Mouse (Mus musculus) liver, embryonic 12.5 days (tissue): ENCODE measurements around the gene Gm10334. TPM values are rescaled to one million over a fixed set of nuclear protein-coding genes. Genes with fewer than 3 reads are reported as not detected.
"Not testable (repeated sequence)": the region's sequence is repeated elsewhere in the genome, so short reads cannot be mapped to it uniquely, and the experiment has no call there.

Experiments used
- ATAC-seq: fragments of 200-750 bp; cut with Nextera tagmentation; 2 replicates; pipeline ENCODE4 v1.8.0; 2017; ENCODE audit warnings: moderate number of reproducible peaks, mild to moderate bottlenecking, moderate library complexity
- H3K27ac ChIP-seq: fragments of 300-500 bp; sonication (generic); 2 replicates; pipeline ENCODE4 v1.5.1; 2016; ENCODE audit warnings: mild to moderate bottlenecking
- H3K27me3 ChIP-seq: fragments of 300-500 bp; sonication (generic); replicated peaks from 2 replicates; pipeline ENCODE4 v1.6.1; 2016; ENCODE audit warnings: mild to moderate bottlenecking, moderate library complexity
- H3K36me3 ChIP-seq: fragments of 300-500 bp; sonication (generic); 2 replicates; pipeline ENCODE4 v1.6.1; 2016; ENCODE audit warnings: mild to moderate bottlenecking, moderate library complexity
- H3K4me1 ChIP-seq: fragments of 300-500 bp; sonication (generic); 2 replicates; pipeline ENCODE4 v1.6.1; 2016
- H3K4me2 ChIP-seq: fragments of 300-500 bp; sonication (generic); 2 replicates; pipeline ENCODE4 v1.6.1; 2016; ENCODE audit warnings: mild to moderate bottlenecking, moderate library complexity
- H3K4me3 ChIP-seq: fragments of 300-500 bp; sonication (generic); 2 replicates; pipeline ENCODE4 v1.5.1; 2016; ENCODE audit warnings: mild to moderate bottlenecking, moderate library complexity
- H3K9ac ChIP-seq: fragments of 300-500 bp; sonication (generic); 2 replicates; pipeline ENCODE4 v1.6.1; 2016; ENCODE audit warnings: mild to moderate bottlenecking, moderate library complexity
- H3K9me3 ChIP-seq: fragments of 300-500 bp; sonication (generic); replicated peaks from 2 replicates; pipeline ENCODE4 v1.6.1; 2016; ENCODE audit warnings: mild to moderate bottlenecking, moderate library complexity
- WGBS: fragments of 180-500 bp; shearing (Covaris S2); methylation state at CpG from one replicate; pipeline ENCODE4 v1.1.7; 2016; ENCODE audit not compliant: insufficient replicate concordance; 5-methylcytosine and 5-hydroxymethylcytosine counted together
- polyA plus RNA-seq: library from polyadenylated mRNA; unstranded; fragments of >200 nt; fragmentation: Nextera tagmentation; extraction: Ambion mirVana; gene quantifications from 2 replicates; pipeline ENCODE4 v1.2.1, GENCODE M21; 2016

Gene Gm10334
- polyA plus RNA-seq: not detected in 2 replicates

- not testable (repeated sequence) for H3K9ac ChIP-seq, H3K36me3 ChIP-seq, ATAC-seq, H3K4me2 ChIP-seq, H3K4me3 ChIP-seq, H3K27me3 ChIP-seq, H3K9me3 ChIP-seq, H3K27ac ChIP-seq, H3K4me1 ChIP-seq
Observed at GRCm38 (mm10) chr6:41446045-41446444, at the start of gene Gm10334. TSS of gene Gm10334 (minus strand) at chr6:41446145.

GRCm38 (mm10) chr6:41458632-41459031 lies 12.7 kb upstream of the Gm10334 start, which contains the start of gene Prss1:
TSS of gene Prss1 (plus strand) at chr6:41458932.
- not testable (repeated sequence) for H3K27ac ChIP-seq, H3K4me2 ChIP-seq, H3K9ac ChIP-seq, H3K4me3 ChIP-seq, H3K27me3 ChIP-seq, H3K4me1 ChIP-seq, H3K36me3 ChIP-seq, ATAC-seq, H3K9me3 ChIP-seq

DNA sequence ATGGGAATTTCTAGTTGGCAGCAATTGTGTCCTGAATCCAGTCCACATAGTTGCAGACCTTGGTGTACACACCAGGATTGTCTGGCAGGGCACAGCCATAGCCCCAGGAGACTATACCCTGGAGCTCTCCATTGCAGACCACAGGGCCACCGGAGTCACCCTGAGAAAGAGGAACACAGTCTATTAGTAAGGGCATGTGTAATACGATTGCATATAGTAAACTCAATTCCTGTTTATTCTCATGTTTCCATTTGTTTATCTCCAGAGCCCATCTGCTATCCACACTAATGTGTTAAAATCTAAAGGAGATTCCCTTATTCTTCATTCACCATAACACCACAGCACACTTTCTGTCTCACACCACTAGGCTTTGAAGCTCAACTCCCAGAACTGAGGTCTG lies 3.7 kb downstream of the Gm10334 start:
- not testable (repeated sequence) for H3K4me3 ChIP-seq, H3K9me3 ChIP-seq, H3K27ac ChIP-seq, H3K36me3 ChIP-seq, H3K4me1 ChIP-seq, H3K4me2 ChIP-seq, ATAC-seq, H3K9ac ChIP-seq, H3K27me3 ChIP-seq
- 62% methylated on average over 2 of the region's 2 CpGs for WGBS

Other genes starting within 250 kb of the Gm10334 start
- gene Try4, start 143.9 kb downstream of the Gm10334 start, polyA plus RNA-seq: not detected in 2 replicates
- not detected in 2 replicates for gene Try5, start 129.3 kb downstream of the Gm10334 start, polyA plus RNA-seq
- gene Try10, start 92.0 kb downstream of the Gm10334 start, polyA plus RNA-seq: not detected in 2 replicates
- not detected in 2 replicates for gene Prss3, start 68.5 kb downstream of the Gm10334 start, polyA plus RNA-seq
- gene Gm5771, start 53.8 kb downstream of the Gm10334 start, polyA plus RNA-seq: not detected in 2 replicates
- gene Prss1, start 12.8 kb upstream of the Gm10334 start, polyA plus RNA-seq: not detected in 2 replicates
- gene Prss2, start 75.6 kb upstream of the Gm10334 start, polyA plus RNA-seq: 0.22 TPM in 1 of 2 replicates, not detected in the other
- 2.4 and 2.9 TPM in 2 replicates for gene Ephb6, start 159.3 kb upstream of the Gm10334 start, polyA plus RNA-seq
- 0.10 and 0.19 TPM in 2 replicates for gene Trpv6, start 190.3 kb upstream of the Gm10334 start, polyA plus RNA-seq
- 0.05 and 0.07 TPM in 2 replicates for gene Trpv5, start 234.6 kb upstream of the Gm10334 start, polyA plus RNA-seq
- not detected in 2 replicates for gene Llcfc1, start 238.3 kb upstream of the Gm10334 start, polyA plus RNA-seq